Mouse (Mus musculus): Measurements from ENCODE around the gene Tac4.

DNA sequence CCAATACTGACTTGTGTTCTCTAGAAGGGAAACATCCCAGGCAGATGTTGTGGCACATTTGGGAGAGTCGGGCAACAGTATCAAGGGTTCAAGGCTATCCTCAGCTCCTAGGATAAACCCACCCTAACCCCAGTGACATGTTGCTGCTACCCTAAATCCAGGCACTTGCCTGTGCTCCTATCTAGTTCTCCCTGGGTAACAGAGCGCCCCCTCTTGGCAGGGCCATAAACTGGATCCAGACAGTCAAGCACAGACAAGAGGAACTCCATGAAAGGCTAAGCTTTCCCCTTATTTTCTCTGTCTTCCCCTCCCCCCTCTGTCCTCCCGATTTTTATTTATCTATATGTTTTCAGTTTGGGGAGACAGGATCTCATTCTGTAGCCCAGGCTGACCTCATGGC, 45.1 kb upstream of the Tac4 start:
- TF ChIP-seq POLR2A (IDR thresholded peaks at IDR 0.05; ENCODE audit: borderline replicate concordance, low read depth, low read length), result no peak
- peak; percentile 40; the same call in 1 of the 2 replicates for TF ChIP-seq CTCF (IDR thresholded peaks at IDR 0.05; ENCODE audit: low read depth, low read length)
